Mouse (Mus musculus) forebrain, embryonic 11.5 days (tissue): Measurements from ENCODE around the gene Ssbp1. TPM values are rescaled to one million over a fixed set of nuclear protein-coding genes. Genes with fewer than 3 reads are reported as not detected.

Experiments
- ATAC-seq: fragments of 200-750 bp; cut with Nextera tagmentation; replicated peaks from 2 replicates; pipeline ENCODE4 v1.8.0; 2017; ENCODE audit warnings: moderate TSS enrichment; ENCODE audit not compliant: low FRiP score
- DNase-seq: peaks from one replicate; pipeline ENCODE4 v3.0.0-alpha.2; 2017; ENCODE audit warnings: low spot score
- H3K27ac ChIP-seq: fragments of 300-500 bp; sonication (generic); 2 replicates; pipeline ENCODE4 v1.5.1; 2014; ENCODE audit warnings: low read depth, low read length
- H3K27me3 ChIP-seq: fragments of 300-500 bp; sonication (generic); 2 replicates; pipeline ENCODE4 v1.6.1; 2014; ENCODE audit warnings: mild to moderate bottlenecking, low read length, mixed read lengths; ENCODE audit not compliant: control insufficient read depth, insufficient read depth
- H3K36me3 ChIP-seq: fragments of 300-500 bp; sonication (generic); 2 replicates; pipeline ENCODE4 v1.6.1; 2014; ENCODE audit warnings: mild to moderate bottlenecking, low read length, moderate library complexity, mixed read lengths; ENCODE audit not compliant: control insufficient read depth, insufficient read depth
- H3K4me1 ChIP-seq: fragments of 300-500 bp; sonication (generic); replicated peaks from 2 replicates; pipeline ENCODE4 v1.6.1; 2014; ENCODE audit warnings: low read length, mixed read lengths; ENCODE audit not compliant: control insufficient read depth, insufficient read depth
- H3K4me2 ChIP-seq: fragments of 300-500 bp; sonication (generic); 2 replicates; pipeline ENCODE4 v1.6.1; 2014; ENCODE audit warnings: low read depth, mild to moderate bottlenecking, low read length, moderate library complexity, mixed read lengths; ENCODE audit not compliant: severe bottlenecking
- H3K4me3 ChIP-seq: fragments of 300-500 bp; sonication (generic); 2 replicates; pipeline ENCODE4 v1.5.1; 2014; ENCODE audit warnings: low read depth, low read length
- H3K9ac ChIP-seq: fragments of 300-500 bp; sonication (generic); 2 replicates; pipeline ENCODE4 v1.6.1; 2014; ENCODE audit warnings: low read length
- H3K9me3 ChIP-seq: fragments of 300-500 bp; sonication (generic); 2 replicates; pipeline ENCODE4 v1.6.1; 2016; ENCODE audit warnings: low read length, mixed read lengths; ENCODE audit not compliant: control insufficient read depth
- WGBS: fragments of 180-500 bp; shearing (Covaris S2); extraction: QIAGEN DNeasy Blood & Tissue Kit; methylation state at CpG from one replicate; pipeline ENCODE4 v1.1.7; 2014; 5-methylcytosine and 5-hydroxymethylcytosine counted together
- polyA plus RNA-seq: library from polyadenylated mRNA; unstranded; fragments of >200 nt; fragmentation: Nextera tagmentation; extraction: Ambion mirVana; gene quantifications from 2 replicates; pipeline ENCODE4 v1.2.1, GENCODE M21; 2014

Gene Ssbp1
- polyA plus RNA-seq, 1 experiment from 2014 or later = 197 TPM

DNA sequence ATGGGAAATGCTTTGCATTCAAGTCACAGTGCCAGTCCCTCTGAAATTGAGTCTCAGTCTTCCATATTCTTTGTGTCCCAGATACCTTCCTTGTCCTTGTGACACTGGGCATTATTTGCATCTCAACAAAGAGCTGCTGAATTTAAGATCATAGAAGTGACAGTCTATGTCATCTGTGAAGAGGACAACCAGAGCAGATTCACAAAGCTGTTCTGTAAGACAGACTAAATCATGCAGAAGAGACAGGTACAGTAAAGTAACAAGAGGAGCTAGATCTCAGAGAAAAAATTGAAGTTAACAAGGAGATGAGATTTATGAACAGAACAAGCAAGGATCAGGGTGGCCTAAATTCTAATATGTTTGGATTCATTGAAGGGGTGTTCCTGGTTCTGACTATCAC is 19.8 kb downstream of the Ssbp1 start, which contains the start of gene Tas2r137:
Gene Tas2r137 (plus strand): TSS at position 301 of the 400 bp plus-strand sequence.
- ATAC-seq (no peak), DNase-seq (no peak)
- Histone ChIP-seq H3K9ac (no peak within 1 kb of the TSS), H3K4me1 (no peaks in the 10 kb centered on the region), H3K27ac (no peak within 1 kb of the TSS), H3K36me3 (no peaks in the 10 kb centered on the region), H3K9me3 (no peaks in the 10 kb centered on the region), H3K4me2 (no peak within 1 kb of the TSS), H3K4me3 (no peak within 1 kb of the TSS), H3K27me3 (no peaks in the 10 kb centered on the region)

DNA sequence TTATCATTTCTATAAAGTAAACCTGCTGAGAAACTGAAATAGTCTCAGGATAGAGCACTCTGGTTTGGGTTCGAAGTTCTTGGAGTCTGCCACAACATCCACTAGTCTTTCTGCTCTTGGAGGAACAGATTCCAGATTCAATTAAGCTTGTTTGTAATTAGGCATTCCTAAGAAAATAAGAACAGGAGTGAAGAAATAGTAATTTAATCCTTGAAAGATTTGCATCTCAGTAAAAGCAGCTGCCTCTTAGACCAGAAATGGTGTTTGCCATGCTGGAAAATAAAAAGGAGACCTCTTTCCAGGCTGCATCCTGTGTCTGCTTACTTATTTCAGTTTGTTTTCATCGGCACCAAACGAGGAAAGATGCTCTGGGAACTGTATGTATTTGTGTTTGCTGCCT is 22.1 kb downstream of the Ssbp1 start, which contains the start of gene Tas2r108:
Gene Tas2r108 (plus strand): TSS at position 301 of the 400 bp plus-strand sequence.
- no peaks in the 10 kb centered on the region for H3K36me3 ChIP-seq
- no peaks in the 10 kb centered on the region for H3K4me1 ChIP-seq
- H3K27ac ChIP-seq = no peak within 1 kb of the TSS
- no peak within 1 kb of the TSS for H3K4me3 ChIP-seq
- H3K27me3 ChIP-seq = no peaks in the 10 kb centered on the region
- DNase-seq = no peak
- no peak within 1 kb of the TSS for H3K4me2 ChIP-seq
- no peak within 1 kb of the TSS for H3K9ac ChIP-seq
- 90% methylated on average over 3 of the region's 3 CpGs for WGBS
- ATAC-seq = no peak
- no peaks in the 10 kb centered on the region for H3K9me3 ChIP-seq

DNA sequence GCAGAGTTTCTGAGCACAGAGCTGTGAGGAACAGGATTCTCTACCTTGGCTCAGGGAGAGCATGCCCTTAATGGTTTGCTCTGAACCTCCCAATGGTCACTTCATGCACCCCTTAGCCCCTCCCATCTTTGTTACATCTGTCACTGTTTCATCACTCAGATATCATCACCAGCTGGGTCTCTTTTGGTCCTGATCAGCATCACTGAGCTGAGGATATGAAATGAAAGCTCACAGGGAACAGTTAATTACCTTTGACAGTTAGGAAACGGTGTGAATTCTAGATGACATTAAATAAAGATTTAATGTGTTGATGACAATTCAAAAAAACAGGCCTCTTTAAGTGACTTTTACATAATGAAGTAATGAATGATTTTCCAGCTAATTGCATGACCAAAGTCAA is 48.3 kb downstream of the Ssbp1 start, which contains the start of gene Prss37:
Gene Prss37 (minus strand): TSS at position 101 of the 400 bp plus-strand sequence.
- ATAC-seq = no peak
- Histone ChIP-seq H3K27me3 (no peaks in the 10 kb centered on the region), H3K4me1 (no peaks in the 10 kb centered on the region), H3K4me2 (no peak within 1 kb of the TSS), H3K9me3 (no peaks in the 10 kb centered on the region), H3K27ac (no peak within 1 kb of the TSS), H3K36me3 (no peaks in the 10 kb centered on the region), H3K4me3 (no peak within 1 kb of the TSS), H3K9ac (no peak within 1 kb of the TSS)
- DNase-seq = no peak
- 79% methylated on average over 1 of the region's 1 CpGs for WGBS

Other genes starting within 250 kb of the Ssbp1 start
- 46.2 and 48.7 TPM in 2 replicates for gene Agk, start 146.2 kb upstream of the Ssbp1 start, polyA plus RNA-seq
- 19.9 and 21.9 TPM in 2 replicates for gene E330009J07Rik, start 35.2 kb upstream of the Ssbp1 start, polyA plus RNA-seq
- gene Wee2, start 32.3 kb upstream of the Ssbp1 start, polyA plus RNA-seq = 0.12 and 0.15 TPM in 2 replicates
- gene Tas2r137, start 19.9 kb downstream of the Ssbp1 start, polyA plus RNA-seq = not detected in 2 replicates
- gene Tas2r108, start 22.2 kb downstream of the Ssbp1 start, polyA plus RNA-seq = 0.27 TPM in 1 of 2 replicates, not detected in the other
- gene Prss37, start 48.2 kb downstream of the Ssbp1 start, polyA plus RNA-seq = not detected in 2 replicates
- 0.08 and 0.31 TPM in 2 replicates for gene Olfr461, start 83.7 kb downstream of the Ssbp1 start, polyA plus RNA-seq
- not detected in 2 replicates for gene Olfr460, start 98.1 kb downstream of the Ssbp1 start, polyA plus RNA-seq
- 0.72 and 0.77 TPM in 2 replicates for gene Clec5a, start 114.5 kb downstream of the Ssbp1 start, polyA plus RNA-seq
- gene Tas2r138, start 142.0 kb downstream of the Ssbp1 start, polyA plus RNA-seq = not detected in 2 replicates
- gene Mgam, start 157.5 kb downstream of the Ssbp1 start, polyA plus RNA-seq = 0.08 TPM in 1 of 2 replicates, not detected in the other